Mouse (Mus musculus) MEL (cell line): ENCODE measurements around the gene Gm17622.

Source experiments
- CTCF ChIP-seq, 3 experiments: IDR thresholded peaks in 2 of 3; conservative IDR thresholded peaks in 1 of 3; 2 replicates each; pipeline ENCODE4 v1.5.1; 2011 to 2012; ENCODE audit warnings: low read length in 3 of 3, low read depth in 2 of 3, mild to moderate bottlenecking in 2 of 3, improper control_type of control experiment in 1 of 3, inconsistent platforms in 1 of 3, mixed read lengths in 1 of 3, moderate library complexity in 1 of 3; ENCODE audit not compliant: control insufficient read depth in 1 of 3, insufficient read depth in 1 of 3, poor library complexity in 1 of 3, severe bottlenecking in 1 of 3
- E2F4 ChIP-seq: IDR thresholded peaks from 2 replicates; pipeline ENCODE4 v1.6.1; 2011; ENCODE audit warnings: low read depth, low read length, improper control_type of control experiment, borderline replicate concordance
- ETS1 ChIP-seq: IDR thresholded peaks from 2 replicates; pipeline ENCODE4 v1.6.1; 2012; ENCODE audit warnings: low read depth, mild to moderate bottlenecking, inconsistent platforms, low read length, improper control_type of control experiment, moderate library complexity
- MAFK ChIP-seq: IDR thresholded peaks from 2 replicates; pipeline ENCODE4 v1.6.1; 2011; ENCODE audit warnings: low read depth, mild to moderate bottlenecking, low read length, improper control_type of control experiment, borderline replicate concordance
- MAX ChIP-seq: IDR thresholded peaks from 2 replicates; pipeline ENCODE4 v1.6.1; 2011; ENCODE audit warnings: low read length, improper control_type of control experiment
- POLR2A ChIP-seq, 2 experiments: IDR thresholded peaks; 2 replicates each; pipeline ENCODE4 v1.6.1; 2011 to 2012; ENCODE audit warnings: low read length in 2 of 2, mild to moderate bottlenecking in 2 of 2, control low read depth in 1 of 2, improper control_type of control experiment in 1 of 2, low read depth in 1 of 2, moderate library complexity in 1 of 2; ENCODE audit not compliant: control insufficient read depth in 1 of 2, insufficient read depth in 1 of 2, poor library complexity in 1 of 2
- TAL1 ChIP-seq: IDR thresholded peaks from 2 replicates; pipeline ENCODE4 v1.6.1; 2012; ENCODE audit warnings: mild to moderate bottlenecking, inconsistent platforms, low read length, moderate library complexity, mixed read lengths

- TF ChIP-seq POLR2A (IDR thresholded peaks at IDR 0.05; ENCODE audit: control insufficient read depth in 1 of 2, insufficient read depth in 1 of 2, low read depth in 1 of 2, low read length in 2 of 2, poor library complexity in 1 of 2) (no peak), MAFK (no peak), ETS1 (no peak), CTCF (IDR thresholded peaks at IDR 0.05 in 2 of 3, conservative IDR thresholded peaks at IDR 0.05 in 1 of 3; ENCODE audit: control insufficient read depth in 1 of 3, insufficient read depth in 1 of 3, low read depth in 2 of 3, low read length in 3 of 3, poor library complexity in 1 of 3, severe bottlenecking in 1 of 3) (no peak), E2F4 (no peak), MAX (peak; percentile 47; the same call in 1 of the 2 replicates), TAL1 (no peak)
These were observed 36.5 kb downstream of the Gm17622 start for GRCm38 (mm10) chr13:96527022-96527421.
